Mouse (Mus musculus): Measurements from ENCODE around the gene Abhd17a.
"Not testable (repeated sequence)": the region's sequence is repeated elsewhere in the genome, so short reads cannot be mapped to it uniquely, and the experiment has no call there.

Gene Abhd17a

GRCm38 (mm10) chr10:80606737-80607350 lies 16.7 kb upstream of the Abhd17a start:
- no peak for DNase-seq

- DNase-seq = peak; percentile 46
These were observed 16.2 kb upstream of the Abhd17a start for GRCm38 (mm10) chr10:80606306-80606705.

- not testable (repeated sequence) for DNase-seq
These were observed 15.6 kb upstream of the Abhd17a start, which contains the start of gene Gm49322 for GRCm38 (mm10) chr10:80605721-80606120. Gene Gm49322 (plus strand): TSS chr10:80606021.

GRCm38 (mm10) chr10:80604988-80605387 lies 14.8 kb upstream of the Abhd17a start:
- no peak for DNase-seq

- DNase-seq = no peak
These were observed 13.9 kb upstream of the Abhd17a start for GRCm38 (mm10) chr10:80604001-80604509.

- no peak for DNase-seq
These were observed 13.2 kb upstream of the Abhd17a start for GRCm38 (mm10) chr10:80603364-80603763.

GRCm38 (mm10) chr10:80602698-80603325 lies 12.7 kb upstream of the Abhd17a start, which contains the start of the genes Scamp4 and Adat3:
Gene Scamp4 (plus strand): TSS chr10:80602872.
Gene Adat3 (plus strand): TSS chr10:80602880.
- peak; percentile 97 for DNase-seq

- DNase-seq = no peak
These were observed 6.2 kb upstream of the Abhd17a start for GRCm38 (mm10) chr10:80596318-80596717.

GRCm38 (mm10) chr10:80589127-80589878 lies 838 bp downstream of the Abhd17a start:
- DNase-seq = peak; percentile 40

GRCm38 (mm10) chr10:80587305-80587657 lies 2.9 kb downstream of the Abhd17a start:
- peak; percentile 77 for DNase-seq

GRCm38 (mm10) chr10:80586407-80587304 lies 3.5 kb downstream of the Abhd17a start:
- peak; percentile 35 for DNase-seq

GRCm38 (mm10) chr10:80585581-80585980 lies 4.6 kb downstream of the Abhd17a start:
- no peak for DNase-seq

GRCm38 (mm10) chr10:80584642-80585552 lies 5.2 kb downstream of the Abhd17a start:
- DNase-seq = peak; percentile 39

- peak; percentile 78 for DNase-seq
These were observed 6.1 kb downstream of the Abhd17a start for GRCm38 (mm10) chr10:80584045-80584488.

- DNase-seq = no peak
These were observed 7.1 kb downstream of the Abhd17a start for GRCm38 (mm10) chr10:80583047-80583446.

- peak; percentile 82 for DNase-seq
These were observed 11.2 kb downstream of the Abhd17a start for GRCm38 (mm10) chr10:80578911-80579310.

- DNase-seq = peak; percentile 92
These were observed 11.9 kb downstream of the Abhd17a start for GRCm38 (mm10) chr10:80578131-80578750.

GRCm38 (mm10) chr10:80577195-80578130 lies 12.7 kb downstream of the Abhd17a start, which contains the start of gene Klf16:
Gene Klf16 (minus strand): TSS chr10:80577321.
- peak; percentile 99 for DNase-seq

All from kidney, postnatal 10 days (tissue).